Mouse (Mus musculus) right cerebral cortex, postnatal 14 days (tissue): ENCODE data around the gene Mblac2.

Experiments
- DNase-seq: peaks from one replicate; pipeline ENCODE4 v3.0.0; 2022

The Mblac2 gene

GRCm38 (mm10) chr13:81740898-81741297 lies 29.8 kb downstream of the Mblac2 start:
- no peak for DNase-seq

DNA sequence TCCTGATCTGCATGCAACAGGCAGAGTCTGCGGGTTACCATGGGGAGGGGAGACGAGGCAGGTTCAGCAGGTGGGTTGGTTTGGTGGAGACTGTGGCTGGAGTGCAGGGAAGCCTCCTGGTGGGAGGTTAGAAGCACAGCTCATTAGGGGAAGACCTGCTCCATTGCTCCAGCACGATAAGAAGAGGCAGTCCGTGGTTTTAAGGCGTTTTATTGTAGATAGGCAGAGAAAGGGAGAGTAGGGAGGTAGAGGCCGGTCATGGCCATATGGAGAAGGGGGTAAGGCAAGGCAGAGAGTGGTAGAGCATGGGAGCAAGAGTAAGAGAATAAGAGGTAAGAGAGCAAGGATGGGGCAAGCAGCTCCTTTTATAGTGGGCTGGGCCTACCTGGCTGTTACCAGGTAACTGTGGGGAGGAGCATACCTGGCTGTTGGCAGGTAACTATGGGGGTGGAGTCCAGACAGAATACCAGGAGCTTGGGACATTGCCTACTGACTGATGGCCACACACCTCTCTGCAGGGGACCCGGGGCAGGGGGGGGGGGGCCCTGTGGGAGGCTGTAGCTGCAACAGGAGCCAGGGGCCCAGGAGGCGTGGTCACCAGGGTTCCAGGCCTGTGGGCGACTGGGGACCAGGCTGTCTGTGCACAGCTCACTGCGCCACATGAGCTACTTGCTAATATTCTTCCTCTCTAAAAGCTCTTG lies 32.4 kb downstream of the Mblac2 start:
- no peak for DNase-seq

DNA sequence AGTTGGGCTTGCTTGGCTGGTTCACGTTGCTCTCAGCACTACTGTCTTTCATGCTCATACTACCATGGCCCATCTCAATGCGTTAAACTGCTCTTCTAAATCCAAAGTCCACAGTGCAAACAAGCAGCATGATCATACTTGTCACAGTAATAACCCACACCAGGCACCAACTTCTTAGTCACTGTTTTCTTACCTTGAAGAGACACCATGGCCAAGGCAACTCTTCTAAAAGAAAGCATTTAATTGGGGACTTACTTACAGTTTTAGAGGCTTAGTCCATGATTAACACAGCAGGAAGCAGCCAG lies 32.9 kb downstream of the Mblac2 start:
- DNase-seq, result no peak

DNA sequence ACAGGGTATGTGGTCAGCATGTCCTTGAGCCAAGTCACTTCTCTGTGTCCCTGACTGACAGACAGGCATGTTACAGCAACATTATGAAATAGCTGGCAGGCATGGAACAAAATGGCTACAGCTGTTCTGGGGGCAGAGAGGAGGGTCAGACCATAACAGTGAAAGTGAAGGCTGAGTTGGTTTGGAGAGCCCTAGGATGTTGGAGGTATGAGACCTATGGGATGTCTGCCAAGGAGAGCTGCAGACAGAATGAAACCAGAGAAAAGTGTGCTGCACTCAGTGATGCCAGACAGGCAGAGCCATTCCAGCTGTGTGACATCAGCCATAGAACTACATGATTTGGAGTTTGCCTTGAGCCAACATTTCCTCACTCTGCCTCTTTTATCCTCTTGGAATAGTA lies 43.7 kb downstream of the Mblac2 start:
- DNase-seq, result no peak

DNA sequence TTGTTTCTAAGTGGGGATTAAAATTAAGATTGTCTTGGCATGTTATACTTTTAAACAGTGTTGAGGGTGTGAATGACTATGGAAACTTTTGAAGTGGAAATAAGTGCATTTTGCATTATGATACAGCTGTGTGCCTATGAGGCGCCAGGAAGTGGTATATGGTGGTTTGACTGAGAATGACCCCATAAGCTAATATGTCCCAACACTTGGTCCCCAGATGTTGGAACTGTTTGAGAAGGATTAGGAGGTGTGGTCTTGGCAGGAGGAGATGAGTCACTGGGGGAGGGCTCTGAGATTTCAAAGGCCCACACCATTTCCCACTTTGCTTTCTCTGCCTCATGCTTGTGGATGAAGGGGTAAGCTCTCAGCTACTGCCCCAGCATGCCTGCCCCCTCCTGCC lies 44.2 kb downstream of the Mblac2 start:
- no peak for DNase-seq

- DNase-seq, result no peak
These were observed 46.0 kb downstream of the Mblac2 start for GRCm38 (mm10) chr13:81757058-81757660.

DNA sequence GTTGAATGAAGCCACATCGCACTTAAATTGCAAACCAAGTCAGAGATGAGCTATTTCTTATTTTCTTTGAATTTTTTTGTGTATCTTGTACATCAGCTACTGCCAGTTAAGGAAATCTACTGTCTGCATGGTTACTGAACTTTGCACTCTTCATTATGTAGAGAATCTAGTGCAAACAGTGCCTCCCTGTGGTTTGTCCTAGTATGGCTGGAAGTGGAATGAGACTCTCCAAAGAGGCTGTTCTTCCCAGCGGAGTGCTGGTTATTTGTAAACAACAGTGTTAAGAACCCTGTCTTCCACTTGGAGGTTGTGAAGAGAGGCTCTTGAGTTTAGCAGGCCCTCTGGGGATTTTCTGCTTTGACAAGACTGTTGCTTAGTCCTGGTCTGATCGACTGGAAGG lies 49.2 kb downstream of the Mblac2 start:
- DNase-seq, result peak; percentile 32

DNA sequence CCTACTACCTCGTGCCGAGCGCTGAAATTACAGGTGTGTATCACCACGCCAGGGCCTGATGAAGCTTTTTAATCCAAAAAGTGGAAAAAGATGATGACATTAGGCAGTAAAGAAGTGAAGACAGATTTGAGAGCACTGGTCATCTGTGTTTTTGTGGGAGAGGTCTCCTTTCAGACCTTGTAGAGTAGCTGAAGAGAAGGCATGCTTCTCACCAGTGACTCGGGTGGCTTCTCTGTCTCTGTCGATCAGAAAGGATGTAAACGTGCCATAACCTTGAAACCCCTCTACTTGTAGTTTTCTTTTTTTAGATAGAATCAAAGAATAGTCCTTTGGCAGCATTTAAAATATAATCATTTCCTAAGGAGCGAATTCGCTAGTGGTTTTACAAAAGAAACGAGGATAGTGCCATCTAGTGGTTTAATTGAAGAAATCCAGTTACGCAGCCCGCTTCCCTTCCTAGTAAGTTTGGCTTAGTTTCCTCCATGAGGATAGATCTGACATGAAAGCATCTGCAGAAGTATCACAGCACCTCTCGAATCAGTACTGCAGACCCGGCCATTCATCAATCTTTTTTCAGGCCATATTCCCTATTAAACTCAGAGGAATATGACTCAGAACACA lies 50.5 kb downstream of the Mblac2 start:
- no peak for DNase-seq

- no peak for DNase-seq
These were observed 53.0 kb downstream of the Mblac2 start for GRCm38 (mm10) chr13:81764173-81764572.

DNA sequence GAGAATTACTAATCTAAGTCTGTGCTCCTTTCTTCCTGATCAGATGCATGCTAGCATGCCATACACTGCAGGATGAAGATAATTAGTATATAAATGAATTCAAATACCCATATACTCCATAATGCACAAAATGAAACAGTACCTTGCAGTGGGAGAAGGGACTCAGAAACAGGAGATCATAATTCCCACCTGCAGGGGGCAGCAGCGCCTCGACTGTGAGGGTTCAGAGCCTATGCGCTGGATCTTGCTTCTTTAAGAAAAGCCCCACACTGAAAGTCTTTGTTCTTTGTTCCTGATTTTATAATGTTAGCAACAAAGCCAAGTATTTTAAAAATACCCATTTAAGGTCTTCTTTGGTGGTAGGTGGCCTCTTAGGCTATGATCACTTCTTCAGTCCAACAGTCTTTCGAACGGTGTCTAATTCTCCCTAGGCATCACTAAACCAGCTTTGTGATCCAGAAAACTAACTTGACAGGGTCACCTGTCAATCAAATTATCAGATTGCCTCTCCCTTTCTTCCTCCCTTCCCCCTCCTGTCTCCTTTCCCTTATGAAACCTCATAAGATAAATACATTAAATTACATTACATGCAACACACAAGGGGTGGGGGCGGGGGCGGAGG lies 56.0 kb downstream of the Mblac2 start:
- peak; percentile 93 for DNase-seq

- no peak for DNase-seq
These were observed 65.1 kb downstream of the Mblac2 start for GRCm38 (mm10) chr13:81776217-81776616.

GRCm38 (mm10) chr13:81782475-81782874 lies 71.3 kb downstream of the Mblac2 start:
- DNase-seq, result no peak

DNA sequence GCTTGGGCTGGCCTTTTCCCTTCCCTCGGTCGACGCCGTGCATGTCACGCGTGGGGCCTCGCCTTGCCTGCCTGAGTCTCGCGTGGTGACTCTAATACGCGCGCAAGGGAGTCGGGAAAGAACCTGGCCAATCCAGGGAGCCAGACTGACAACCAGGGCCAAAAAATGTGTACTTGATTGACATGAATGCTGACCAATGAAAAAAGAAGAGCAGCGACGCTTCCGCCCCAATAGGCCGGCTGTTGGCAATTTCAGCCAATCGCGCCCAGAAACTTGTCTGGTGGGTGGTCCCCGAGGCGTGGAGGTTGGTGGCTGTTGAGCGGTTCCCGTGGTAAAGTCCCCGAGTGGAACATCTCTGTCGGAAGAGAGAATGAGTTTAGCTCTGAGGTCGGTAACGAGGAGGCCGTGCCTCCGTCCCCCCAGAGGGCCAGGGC lies 71.8 kb downstream of the Mblac2 start, which contains the start of gene Cetn3:
TSS of gene Cetn3 (plus strand) at position 107 of the 434 bp plus-strand sequence.
- DNase-seq, result peak; percentile 88

- DNase-seq, result peak; percentile 96
These were observed 72.5 kb downstream of the Mblac2 start for GRCm38 (mm10) chr13:81783405-81784342.

DNA sequence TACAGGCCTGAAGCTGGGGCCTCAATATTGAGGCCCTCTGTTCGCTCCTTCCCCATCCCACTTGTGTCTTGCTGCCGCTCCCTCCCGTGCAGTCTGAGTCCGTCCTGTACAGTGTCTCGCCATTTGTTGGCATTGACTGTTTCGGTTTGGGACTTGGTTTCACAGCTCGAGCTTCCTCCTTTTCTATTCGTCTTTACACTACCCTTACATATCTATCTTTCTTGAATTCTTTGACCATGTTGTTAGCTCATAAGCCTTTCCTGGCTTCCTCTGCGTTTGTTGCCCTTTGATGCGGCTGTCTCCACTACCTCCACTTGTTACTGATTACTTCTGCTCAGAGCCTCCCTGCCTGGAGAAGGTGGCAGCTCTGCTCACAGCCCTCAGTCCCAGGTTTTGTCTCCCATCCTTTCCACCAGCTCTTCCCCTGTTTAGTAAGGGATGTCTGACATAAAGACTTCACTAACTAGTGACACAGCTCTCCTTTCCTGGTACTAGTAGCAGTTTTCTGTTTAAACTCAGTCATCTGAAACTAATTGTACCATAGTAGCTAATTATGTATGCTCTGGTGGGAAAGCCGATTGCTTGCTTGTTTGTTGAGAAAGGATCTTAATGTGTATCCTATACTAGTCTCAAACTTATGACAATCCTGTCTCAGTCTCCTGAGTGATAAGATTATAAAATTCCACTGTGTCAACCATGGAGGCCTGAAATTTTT lies 74.8 kb downstream of the Mblac2 start:
- DNase-seq, result no peak

DNA sequence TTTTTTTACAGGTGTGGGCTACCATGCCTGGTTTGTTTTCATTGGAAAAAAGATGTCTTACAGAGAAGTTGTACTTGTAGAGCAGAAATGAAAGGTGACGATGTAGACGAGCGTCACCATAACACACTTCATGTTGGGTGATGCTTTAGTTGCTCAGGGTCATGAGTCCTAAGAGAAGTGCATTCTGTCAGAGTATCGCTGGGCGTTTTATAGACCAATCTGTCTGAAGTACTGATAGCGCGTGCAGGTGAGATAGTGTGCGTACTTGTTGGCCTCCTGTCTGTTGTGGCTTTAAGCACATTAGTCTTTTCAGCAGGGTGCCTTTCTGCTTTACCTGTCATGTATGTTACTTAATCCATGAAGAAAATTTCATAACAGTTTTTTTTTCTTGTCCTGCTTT lies 79.0 kb downstream of the Mblac2 start:
- no peak for DNase-seq

DNA sequence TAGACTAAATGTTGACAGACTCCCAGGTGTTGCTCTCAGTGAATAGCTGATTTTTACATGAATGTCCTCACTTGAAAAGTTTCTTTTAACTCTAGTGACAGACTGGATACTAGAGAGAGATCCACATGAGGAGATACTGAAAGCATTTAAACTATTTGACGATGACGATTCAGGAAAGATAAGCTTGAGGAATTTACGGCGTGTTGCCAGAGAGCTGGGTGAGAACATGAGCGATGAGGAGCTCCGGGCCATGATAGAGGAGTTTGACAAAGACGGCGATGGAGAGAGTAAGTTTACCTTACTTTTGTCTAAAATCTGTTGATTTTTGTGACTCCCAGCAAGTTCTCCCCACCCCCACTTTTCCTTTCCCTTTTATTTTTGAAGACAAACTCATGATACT lies 80.7 kb downstream of the Mblac2 start:
- DNase-seq, result no peak

DNA sequence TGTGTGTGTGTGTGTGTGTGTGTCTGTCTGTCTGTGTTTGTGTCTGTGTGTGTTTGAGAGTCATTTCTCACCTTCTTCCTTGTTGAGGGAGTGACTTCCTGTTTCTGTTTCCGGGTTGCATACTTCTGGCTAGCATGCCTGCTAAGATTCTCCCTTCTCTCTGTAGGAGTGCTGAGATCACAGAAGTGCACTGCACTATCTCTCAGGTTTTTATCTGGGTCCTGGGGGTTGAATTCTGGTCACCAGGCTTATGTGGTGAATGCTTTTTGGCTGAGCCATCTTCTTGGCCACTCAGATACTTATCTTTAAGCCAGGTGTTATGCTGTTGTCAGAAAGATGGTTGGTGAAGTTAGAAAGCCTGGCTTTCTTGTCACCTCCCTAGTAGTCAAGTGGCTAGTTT lies 82.7 kb downstream of the Mblac2 start:
- DNase-seq, result no peak

- no peak for DNase-seq
These were observed 90.0 kb downstream of the Mblac2 start for GRCm38 (mm10) chr13:81801121-81801520.
